Mouse (Mus musculus): ENCODE results near the gene Pon2. TPM values are rescaled to one million over a fixed set of nuclear protein-coding genes. Genes with fewer than 3 reads are reported as not detected.
"Not testable (repeated sequence)": the region's sequence is repeated elsewhere in the genome, so short reads cannot be mapped to it uniquely, and the experiment has no call there.

The Pon2 gene
- polyA plus RNA-seq, 1 experiment from 2014 or later: 33.0 TPM

- not testable (repeated sequence) for DNase-seq (ENCODE audit: low spot score); H3K9me3 ChIP-seq (ENCODE audit: control insufficient read depth, low read length); H3K4me3 ChIP-seq (ENCODE audit: low read depth, low read length); H3K36me3 ChIP-seq (ENCODE audit: control insufficient read depth, insufficient read depth, low read length); H3K27me3 ChIP-seq (ENCODE audit: control insufficient read depth, insufficient read depth, low read length); H3K27ac ChIP-seq (ENCODE audit: low read depth, low read length); ATAC-seq (ENCODE audit: low FRiP score); H3K9ac ChIP-seq (ENCODE audit: low read depth, low read length); H3K4me1 ChIP-seq (replicated peaks; ENCODE audit: control insufficient read depth, insufficient read depth, low read length); H3K4me2 ChIP-seq (replicated peaks; ENCODE audit: low read depth, low read length)
- 87% methylated on average over 2 of the region's 2 CpGs for WGBS
These were observed 74.7 kb downstream of the Pon2 start for GRCm38 (mm10) chr6:5223551-5223950.

GRCm38 (mm10) chr6:5222080-5222479 lies 76.2 kb downstream of the Pon2 start:
- DNase-seq (ENCODE audit: low spot score) (no peak), ATAC-seq (ENCODE audit: low FRiP score) (no peak)
- Histone ChIP-seq H3K4me1 (replicated peaks; ENCODE audit: control insufficient read depth, insufficient read depth, low read length) (no peaks in the 10 kb centered on the region), H3K36me3 (ENCODE audit: control insufficient read depth, insufficient read depth, low read length) (no peaks in the 10 kb centered on the region), H3K9ac (ENCODE audit: low read depth, low read length) (no peak overlapping the region), H3K9me3 (ENCODE audit: control insufficient read depth, low read length) (no peaks in the 10 kb centered on the region), H3K27ac (ENCODE audit: low read depth, low read length) (no peak overlapping the region), H3K27me3 (ENCODE audit: control insufficient read depth, insufficient read depth, low read length) (no peaks in the 10 kb centered on the region), H3K4me3 (ENCODE audit: low read depth, low read length) (no peak overlapping the region), H3K4me2 (replicated peaks; ENCODE audit: low read depth, low read length) (no peak overlapping the region)
- WGBS: 81% methylated on average over 3 of the region's 3 CpGs

GRCm38 (mm10) chr6:5218190-5218589 lies 80.1 kb downstream of the Pon2 start:
- DNase-seq (ENCODE audit: low spot score) (no peak), ATAC-seq (ENCODE audit: low FRiP score) (no peak)
- Histone ChIP-seq H3K4me2 (replicated peaks; ENCODE audit: low read depth, low read length) (no peak overlapping the region), H3K9ac (ENCODE audit: low read depth, low read length) (no peak overlapping the region), H3K9me3 (ENCODE audit: control insufficient read depth, low read length) (no peaks in the 10 kb centered on the region), H3K27me3 (ENCODE audit: control insufficient read depth, insufficient read depth, low read length) (no peaks in the 10 kb centered on the region), H3K36me3 (ENCODE audit: control insufficient read depth, insufficient read depth, low read length) (no peaks in the 10 kb centered on the region), H3K4me3 (ENCODE audit: low read depth, low read length) (no peak overlapping the region), H3K27ac (ENCODE audit: low read depth, low read length) (no peak overlapping the region), H3K4me1 (replicated peaks; ENCODE audit: control insufficient read depth, insufficient read depth, low read length) (no peaks in the 10 kb centered on the region)
- 92% methylated on average over 4 of the region's 4 CpGs for WGBS

Other genes starting within 250 kb of the Pon2 start
- 0.22 TPM in 1 of 2 replicates, not detected in the other for gene Pon1, start 104.5 kb downstream of the Pon2 start, polyA plus RNA-seq (2014; fragmentation: Nextera tagmentation; extraction: Ambion mirVana)
- gene Pon3, start 42.2 kb downstream of the Pon2 start, polyA plus RNA-seq (2014; fragmentation: Nextera tagmentation; extraction: Ambion mirVana): 7.2 and 8.1 TPM in 2 replicates
- gene Asb4, start 84.9 kb upstream of the Pon2 start, polyA plus RNA-seq (2014; fragmentation: Nextera tagmentation; extraction: Ambion mirVana): 24.5 and 28.7 TPM in 2 replicates
- 0.45 and 0.82 TPM in 2 replicates for gene Pdk4, start 197.9 kb upstream of the Pon2 start, polyA plus RNA-seq (2014; fragmentation: Nextera tagmentation; extraction: Ambion mirVana)